Mouse (Mus musculus) bone marrow macrophage, adult 2 months (primary cell): Measurements from ENCODE around the gene Ighmbp2.

Experiments used
- CTCF ChIP-seq: IDR thresholded peaks from 2 replicates; pipeline ENCODE4 v1.5.1; 2012; ENCODE audit warnings: low read depth, mild to moderate bottlenecking, low read length, moderate library complexity
- POLR2A ChIP-seq: IDR thresholded peaks from 2 replicates; pipeline ENCODE4 v1.6.1; 2012; ENCODE audit warnings: mild to moderate bottlenecking, low read depth, low read length, borderline replicate concordance

DNA sequence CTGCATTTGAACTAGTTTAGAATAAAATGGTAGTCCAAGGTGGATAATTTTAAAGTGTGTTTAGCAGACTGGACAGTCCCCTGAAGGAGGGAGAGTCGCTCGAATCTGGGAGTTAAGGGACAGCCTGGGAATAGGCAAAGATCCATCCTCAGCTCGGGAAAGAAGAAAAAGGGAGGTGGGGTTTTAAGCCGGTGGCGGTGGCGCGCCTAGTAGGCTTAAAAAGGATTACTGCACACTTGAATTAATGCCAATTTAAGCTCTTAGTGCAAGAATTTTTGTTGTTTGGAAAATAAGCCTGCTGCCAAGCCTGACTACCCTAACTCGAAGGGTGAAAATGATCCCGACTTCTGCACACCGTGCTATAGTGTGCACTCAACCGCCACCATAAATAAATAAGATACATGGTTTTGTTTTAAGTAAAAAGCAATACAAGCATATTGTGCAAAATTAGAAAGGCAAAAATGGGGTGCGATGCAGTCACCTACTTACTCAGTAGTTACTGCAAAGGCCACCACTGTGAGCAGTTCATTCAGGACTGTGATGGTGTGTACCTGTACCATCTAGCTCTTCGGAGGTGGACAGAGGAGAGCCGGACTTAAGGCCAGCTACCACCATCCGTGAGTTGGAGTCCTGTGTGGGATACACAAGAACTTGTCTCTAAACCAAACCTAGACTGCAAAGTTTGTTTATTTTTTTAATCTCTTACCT, 43.1 kb upstream of the Ighmbp2 start:
- TF ChIP-seq CTCF (no peak), POLR2A (no peak)
